14 mouse cellular contexts compared by ENCODE assay signal in the genomic region with DNA sequence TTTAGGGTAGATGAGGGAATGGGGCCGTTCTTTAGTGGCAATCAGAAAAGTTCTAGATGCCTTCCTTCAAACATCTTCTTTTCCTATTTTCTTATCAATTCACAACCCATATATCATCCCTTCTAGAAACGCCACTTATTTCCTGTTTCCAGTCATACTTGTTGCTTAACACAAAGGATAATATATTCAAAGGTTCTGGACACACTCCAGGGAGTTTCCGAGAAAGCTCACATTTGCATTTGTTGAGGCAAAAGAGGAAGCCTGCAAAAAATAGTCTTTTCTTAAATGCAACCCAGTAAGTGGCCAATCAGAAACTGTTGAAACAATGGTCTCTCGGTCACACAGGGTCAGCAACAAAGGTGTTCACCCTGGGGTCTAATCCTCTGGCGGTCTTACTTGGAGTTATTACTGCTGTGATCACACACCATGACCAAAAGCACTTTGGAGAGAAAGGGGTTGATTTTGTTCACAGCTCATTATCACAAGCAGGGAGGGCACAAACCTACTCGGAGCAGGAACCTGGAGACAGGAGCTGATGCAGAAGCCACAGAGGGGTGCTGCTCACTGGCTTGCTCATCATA.
DNase-seq lines count a peak whose midpoint lies in the region; ATAC-seq and TF ChIP-seq lines count a peak whose summit lies in the region.
"Had no signal": no experiment of that assay in that cellular context is flagged by ENCODE, and none has a peak within 500 bp of the region (broad histone marks: within the 10 kb centered on the region; RNA-seq: fewer than 3 reads in every experiment).

No protein-coding gene starts in this region.

- no peak for TF ChIP-seq POLR2A in brain, embryonic 14.5 days (IDR thresholded peaks at IDR 0.05; ENCODE audit: borderline replicate concordance, extremely low read depth, insufficient read depth, insufficient read length, poor library complexity, severe bottlenecking)

- DNase-seq in hindbrain, postnatal 0 days (ENCODE audit: low spot score), result peak; percentile 6
- DNase-seq in hindbrain, embryonic 10.5 days (ENCODE audit: low spot score), result no peak
- DNase-seq in midbrain, postnatal 0 days (ENCODE audit: low spot score), result peak; percentile 12
- DNase-seq in midbrain, embryonic 10.5 days (ENCODE audit: low spot score), result no peak
- peak; percentile 44 for DNase-seq in brain, embryonic 14.5 days (ENCODE audit: low read depth)
- no peak for DNase-seq in cerebellum, postnatal 36 days
- DNase-seq: embryo, embryonic 11 days; layer of hippocampus, adult 9-11 months; lung, postnatal 4 days had no signal

- WGBS in hindbrain, postnatal 0 days, result 29% methylated on average over 6 of the region's 6 CpGs
- WGBS in hindbrain, embryonic 10.5 days, result 55% methylated on average over 6 of the region's 6 CpGs
- WGBS in midbrain, postnatal 0 days, result 28% methylated on average over 6 of the region's 6 CpGs
- 49% methylated on average over 6 of the region's 6 CpGs for WGBS in midbrain, embryonic 10.5 days

- no peak overlapping the region for H3K9ac ChIP-seq in hindbrain, postnatal 0 days (replicated peaks; ENCODE audit: low read length)
- H3K9ac ChIP-seq in midbrain, postnatal 0 days (replicated peaks; ENCODE audit: low read length, poor library complexity, severe bottlenecking), result no peak overlapping the region
- H3K9ac ChIP-seq: forebrain, embryonic 12.5 days; hindbrain, embryonic 15.5 days; stomach, embryonic 15.5 days had no signal

- H3K27ac ChIP-seq in hindbrain, postnatal 0 days, result no peak overlapping the region
- H3K27ac ChIP-seq in hindbrain, embryonic 10.5 days, result no peak overlapping the region
- no peak overlapping the region for H3K27ac ChIP-seq in midbrain, postnatal 0 days (ENCODE audit: low read depth, low read length)
- no peak overlapping the region for H3K27ac ChIP-seq in midbrain, embryonic 10.5 days (replicated peaks)
- H3K27ac ChIP-seq: forebrain, embryonic 12.5 days; hindbrain, embryonic 15.5 days; stomach, embryonic 15.5 days had no signal

- H3K4me2 ChIP-seq in hindbrain, postnatal 0 days (ENCODE audit: low read depth, low read length), result no peak overlapping the region
- H3K4me2 ChIP-seq in midbrain, postnatal 0 days (ENCODE audit: low read depth, low read length, poor library complexity, severe bottlenecking), result no peak overlapping the region
- H3K4me2 ChIP-seq: forebrain, embryonic 12.5 days; hindbrain, embryonic 15.5 days; stomach, embryonic 15.5 days had no signal

- H3K27me3 ChIP-seq in hindbrain, postnatal 0 days (ENCODE audit: insufficient read depth, low read length), result no peaks in the 10 kb centered on the region
- no peaks in the 10 kb centered on the region for H3K27me3 ChIP-seq in hindbrain, embryonic 10.5 days (ENCODE audit: insufficient read depth, poor library complexity, severe bottlenecking)
- H3K27me3 ChIP-seq in midbrain, postnatal 0 days (ENCODE audit: insufficient read depth, low read length), result no peaks in the 10 kb centered on the region
- no peaks in the 10 kb centered on the region for H3K27me3 ChIP-seq in midbrain, embryonic 10.5 days (ENCODE audit: low read depth, poor library complexity, severe bottlenecking)
- H3K27me3 ChIP-seq: forebrain, embryonic 12.5 days; hindbrain, embryonic 15.5 days; stomach, embryonic 15.5 days had no signal

- H3K9me3 ChIP-seq in hindbrain, postnatal 0 days (ENCODE audit: low read length), result no peaks in the 10 kb centered on the region
- no peaks in the 10 kb centered on the region for H3K9me3 ChIP-seq in hindbrain, embryonic 10.5 days
- H3K9me3 ChIP-seq in midbrain, postnatal 0 days (ENCODE audit: low read length), result no peaks in the 10 kb centered on the region
- H3K9me3 ChIP-seq in midbrain, embryonic 10.5 days (replicated peaks), result no peaks in the 10 kb centered on the region
- H3K9me3 ChIP-seq: forebrain, embryonic 12.5 days; hindbrain, embryonic 15.5 days; stomach, embryonic 15.5 days had no signal

- H3K4me1 ChIP-seq in hindbrain, postnatal 0 days (ENCODE audit: insufficient read depth, low read length), result no peaks in the 10 kb centered on the region
- no peaks in the 10 kb centered on the region for H3K4me1 ChIP-seq in hindbrain, embryonic 10.5 days (replicated peaks)
- no peaks in the 10 kb centered on the region for H3K4me1 ChIP-seq in midbrain, postnatal 0 days (ENCODE audit: insufficient read depth, low read length)
- no peaks in the 10 kb centered on the region for H3K4me1 ChIP-seq in midbrain, embryonic 10.5 days
- H3K4me1 ChIP-seq: forebrain, embryonic 12.5 days; hindbrain, embryonic 15.5 days; stomach, embryonic 15.5 days had no signal

- ATAC-seq in hindbrain, postnatal 0 days, result no peak
- no peak for ATAC-seq in midbrain, postnatal 0 days (ENCODE audit: low FRiP score)
- 0 out of 2 replicates have a peak, but pooled peaks have one; percentile 36 for ATAC-seq in monocyte, adult 5-6 weeks (replicated peaks; ENCODE audit: insufficient number of reproducible peaks, low FRiP score, low TSS enrichment, poor library complexity, severe bottlenecking)
- no peak for ATAC-seq in megakaryocyte-erythroid progenitor cell, adult 5-6 weeks (replicated peaks; ENCODE audit: low FRiP score, low TSS enrichment, poor library complexity, severe bottlenecking)

- no peaks in the 10 kb centered on the region for H3K36me3 ChIP-seq in hindbrain, postnatal 0 days (ENCODE audit: insufficient read depth, low read length)
- H3K36me3 ChIP-seq in hindbrain, embryonic 10.5 days, result no peaks in the 10 kb centered on the region
- H3K36me3 ChIP-seq in midbrain, postnatal 0 days (ENCODE audit: insufficient read depth, low read length), result no peaks in the 10 kb centered on the region
- no peaks in the 10 kb centered on the region for H3K36me3 ChIP-seq in midbrain, embryonic 10.5 days
- H3K36me3 ChIP-seq: forebrain, embryonic 12.5 days; hindbrain, embryonic 15.5 days; stomach, embryonic 15.5 days had no signal

- H3K4me3 ChIP-seq in hindbrain, postnatal 0 days (ENCODE audit: low read length), result no peak overlapping the region
- no peak overlapping the region for H3K4me3 ChIP-seq in hindbrain, embryonic 10.5 days
- no peak overlapping the region for H3K4me3 ChIP-seq in midbrain, postnatal 0 days (ENCODE audit: low read depth, low read length)
- no peak overlapping the region for H3K4me3 ChIP-seq in midbrain, embryonic 10.5 days
- H3K4me3 ChIP-seq: forebrain, embryonic 12.5 days; hindbrain, embryonic 15.5 days; stomach, embryonic 15.5 days had no signal

- no peak for TF ChIP-seq CTCF in hindbrain, postnatal 0 days (IDR thresholded peaks at IDR 0.05; ENCODE audit: low read depth)
- no peak for TF ChIP-seq CTCF in midbrain, postnatal 0 days (IDR thresholded peaks at IDR 0.05)
- TF ChIP-seq CTCF in brain, embryonic 14.5 days (IDR thresholded peaks at IDR 0.05; ENCODE audit: borderline replicate concordance, extremely low read depth, insufficient read depth, insufficient read length), result no peak

Comparison
In these comparisons a context has a peak if more than half of its experiments do, and no peak if none do; other contexts are left out.
1. DNase-seq: peak in hindbrain, postnatal 0 days (single experiment), midbrain, postnatal 0 days (single experiment) and brain, embryonic 14.5 days (single experiment); none in hindbrain, embryonic 10.5 days (single experiment), midbrain, embryonic 10.5 days (single experiment) and cerebellum, postnatal 36 days (0 of 2).